Mouse (Mus musculus) gastrocnemius, postnatal 25 days (tissue): ENCODE measurements around the gene Tgfbr2. TPM values are rescaled to one million over a fixed set of nuclear protein-coding genes. Genes with fewer than 3 reads are reported as not detected.

ENCODE experiments used
- DNase-seq: peaks from one replicate; pipeline ENCODE4 v3.0.0; 2022
- total RNA-seq, 2 experiments: library from RNA; stranded (reverse); gene quantifications; 1 replicate in 1 of 2; 2 replicates in 1 of 2; pipeline ENCODE4 v1.2.3; 2021

The Tgfbr2 gene
- total RNA-seq, 2 experiments from 2014 or later = 18.8 to 20.3 TPM

DNA sequence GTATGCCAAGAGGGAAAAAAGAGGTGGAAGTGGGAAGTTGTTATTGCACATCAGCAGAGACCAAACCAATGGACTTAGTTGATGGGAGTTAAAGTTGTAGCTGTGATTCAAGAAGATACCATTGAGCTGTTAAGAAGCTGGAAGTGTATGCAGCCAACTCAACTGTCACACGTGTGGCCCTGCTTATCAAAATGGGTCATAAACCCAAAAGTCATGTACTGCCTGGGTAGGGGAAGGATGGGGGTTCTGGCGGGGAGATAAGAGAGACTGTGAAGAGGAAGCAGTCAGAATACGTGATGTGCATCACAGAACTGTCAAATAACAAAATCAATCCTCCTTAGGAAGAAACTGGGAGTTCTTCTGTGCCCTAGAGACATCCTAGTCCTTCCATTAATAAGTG is 15.1 kb downstream of the Tgfbr2 start:
- no peak for DNase-seq

DNA sequence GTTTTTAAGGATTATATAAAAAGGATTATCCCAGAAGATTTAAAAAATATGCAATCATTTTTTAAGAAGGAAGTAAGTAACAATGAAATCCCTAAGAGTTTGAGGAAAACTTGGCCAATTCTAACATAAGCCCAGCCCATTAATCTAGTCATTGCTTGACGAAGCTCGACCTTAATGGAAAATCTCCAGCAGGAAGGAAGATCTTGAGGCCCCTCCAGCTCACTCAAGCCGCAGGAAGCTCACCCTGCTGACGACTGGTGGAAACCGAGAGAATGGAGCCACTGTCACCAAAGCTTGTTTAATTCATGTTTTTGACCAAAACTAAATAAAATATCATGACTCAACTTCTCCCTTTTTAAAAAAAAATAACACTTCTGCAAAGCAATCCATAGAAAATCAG is 18.7 kb downstream of the Tgfbr2 start:
- no peak for DNase-seq

DNA sequence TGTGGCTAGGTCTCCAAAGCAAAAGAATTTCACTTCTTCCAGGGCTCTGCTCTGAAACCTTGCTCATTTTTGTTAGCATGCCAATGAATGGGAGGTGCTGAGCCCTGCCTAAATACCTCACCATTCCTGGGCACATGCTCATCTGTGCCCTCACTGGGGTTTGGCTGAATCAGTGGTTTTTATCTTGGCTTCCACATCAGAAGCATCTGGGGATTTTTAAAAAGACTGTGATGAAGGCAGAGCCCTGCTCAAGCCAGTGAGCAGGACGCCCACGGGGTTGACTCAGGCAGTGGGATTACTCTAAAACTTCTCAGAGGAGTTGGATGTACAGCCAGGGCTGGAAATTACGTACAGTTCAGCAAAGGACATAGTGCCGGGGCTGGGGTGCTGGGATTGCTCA is 22.3 kb downstream of the Tgfbr2 start:
- DNase-seq = peak; percentile 66

DNA sequence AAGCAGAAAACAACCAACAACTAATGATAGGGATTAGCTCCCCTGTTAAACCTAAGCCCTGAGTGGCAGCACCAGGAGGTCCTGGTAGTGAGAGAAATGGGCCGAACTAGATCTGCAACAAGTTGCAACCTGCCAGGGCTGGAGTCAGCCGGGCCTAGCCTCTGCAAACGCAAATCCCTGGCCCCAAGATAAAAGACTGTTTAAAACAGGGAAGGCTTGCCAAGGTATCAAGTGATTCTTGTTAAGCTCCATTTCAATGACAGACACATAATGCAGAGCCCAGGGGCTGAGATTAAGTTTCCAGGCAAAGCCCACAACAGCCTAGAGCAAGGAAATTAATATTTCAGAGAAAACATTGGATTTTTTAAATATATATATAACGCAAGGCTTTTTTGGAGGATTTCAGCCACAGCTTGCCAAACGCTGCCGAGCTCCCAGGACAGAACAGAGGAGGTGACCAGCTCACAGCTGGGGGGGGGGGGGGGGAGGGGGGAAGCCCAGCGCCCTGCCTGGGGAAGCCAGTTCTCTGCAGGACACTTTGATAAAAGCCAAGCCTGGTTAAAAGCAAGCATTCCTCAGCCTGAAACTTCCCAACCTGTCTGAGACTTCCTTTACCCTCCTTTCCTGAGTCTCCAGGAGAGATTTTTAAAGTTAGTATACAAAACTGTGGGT is 24.3 kb downstream of the Tgfbr2 start:
- no peak for DNase-seq

DNA sequence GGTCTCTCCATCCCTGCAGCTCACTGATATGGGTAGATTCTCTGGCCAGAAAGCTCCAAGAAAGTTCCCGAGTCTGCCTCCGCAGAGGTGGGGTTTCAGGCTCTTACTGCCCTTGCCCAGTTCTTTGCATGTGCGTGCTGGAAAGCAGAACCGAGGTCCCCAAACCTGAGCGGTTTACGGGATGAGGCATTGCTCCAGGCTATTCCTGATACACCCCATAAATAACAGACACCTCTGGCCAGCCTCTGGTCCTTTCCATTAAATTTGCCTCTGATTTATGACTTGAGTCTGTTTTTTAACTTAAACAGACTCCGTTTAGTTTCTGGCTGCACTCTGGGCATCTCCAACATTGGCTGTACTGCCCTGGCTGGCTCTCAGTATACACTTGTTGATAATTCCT is 26.4 kb downstream of the Tgfbr2 start:
- DNase-seq = no peak

DNA sequence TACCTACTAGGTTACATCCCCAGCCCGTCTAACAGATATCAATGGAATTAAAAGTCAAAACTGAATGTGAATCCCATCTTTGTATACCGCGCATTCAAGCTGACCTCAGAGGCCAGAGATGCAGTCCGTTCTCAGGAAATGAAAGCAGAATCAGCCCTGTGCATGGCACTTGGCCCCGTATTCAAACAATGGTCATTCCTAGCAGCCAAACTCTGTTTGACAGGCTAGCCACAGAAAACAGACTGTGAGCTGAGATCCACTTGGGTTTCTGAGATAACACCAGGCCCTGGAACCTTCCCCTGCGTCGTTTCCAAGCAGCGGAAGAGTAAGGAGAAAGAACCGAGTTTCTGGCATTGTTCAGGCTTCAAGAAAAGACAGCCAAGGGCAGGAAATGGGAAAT is 28.9 kb downstream of the Tgfbr2 start:
- no peak for DNase-seq

DNA sequence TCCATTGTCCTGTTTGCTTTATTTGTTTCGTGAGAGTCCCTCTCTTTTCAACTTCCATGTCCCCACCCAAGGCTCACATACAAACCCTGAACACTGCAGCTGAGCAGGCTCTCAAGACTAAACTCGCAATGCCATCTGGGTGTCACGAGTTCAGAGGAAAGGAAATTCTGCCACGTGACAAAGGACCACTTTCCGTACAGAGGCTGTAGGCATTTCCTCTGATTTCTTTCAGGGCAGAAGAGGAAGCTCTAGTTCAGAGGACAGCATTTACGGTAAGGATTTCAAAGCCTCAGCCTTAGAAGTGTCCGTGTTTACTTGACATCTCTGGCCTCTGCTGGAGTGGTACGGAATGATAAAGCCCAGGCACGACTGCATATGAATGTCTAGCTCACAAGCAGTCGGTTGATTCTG is 29.9 kb downstream of the Tgfbr2 start:
- DNase-seq = peak; percentile 30

DNA sequence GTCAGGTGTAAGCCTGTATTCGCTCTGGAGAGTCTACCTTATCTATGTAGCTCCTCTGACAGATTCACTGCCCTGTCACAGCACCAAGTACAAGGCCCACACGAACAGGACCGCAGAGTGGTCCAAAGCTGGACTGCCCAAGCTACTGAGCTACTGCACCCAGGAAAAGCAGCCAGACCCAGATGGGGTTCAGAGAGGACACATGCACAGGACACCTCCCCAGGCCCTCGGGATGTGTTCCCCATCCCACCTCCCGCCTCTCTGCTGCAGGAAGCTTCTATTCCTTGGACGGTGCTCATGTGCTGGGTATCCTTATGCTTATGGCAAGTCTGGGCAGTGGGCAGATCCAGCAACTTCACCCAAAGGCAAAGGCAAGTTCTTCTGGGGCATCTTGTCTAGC is 34.7 kb downstream of the Tgfbr2 start:
- no peak for DNase-seq

DNA sequence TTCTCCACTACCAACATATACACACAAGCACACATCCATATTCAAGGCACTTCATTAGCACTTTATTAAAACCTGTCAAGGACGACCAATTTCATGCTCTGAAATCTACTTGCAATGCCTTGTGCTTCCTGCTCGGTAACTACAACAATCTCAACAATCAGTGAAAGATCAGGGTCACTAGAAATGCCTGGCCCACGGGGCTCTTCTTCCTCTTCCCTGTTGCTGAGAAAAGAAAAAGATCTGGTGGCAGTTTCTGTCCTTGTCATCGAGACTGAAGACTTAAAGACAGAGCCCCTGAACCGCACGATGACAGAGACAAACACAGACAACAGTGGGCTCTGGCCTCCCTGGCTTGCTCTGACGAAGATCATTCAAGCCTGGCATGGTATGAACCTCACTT is 35.6 kb downstream of the Tgfbr2 start:
- DNase-seq = no peak

DNA sequence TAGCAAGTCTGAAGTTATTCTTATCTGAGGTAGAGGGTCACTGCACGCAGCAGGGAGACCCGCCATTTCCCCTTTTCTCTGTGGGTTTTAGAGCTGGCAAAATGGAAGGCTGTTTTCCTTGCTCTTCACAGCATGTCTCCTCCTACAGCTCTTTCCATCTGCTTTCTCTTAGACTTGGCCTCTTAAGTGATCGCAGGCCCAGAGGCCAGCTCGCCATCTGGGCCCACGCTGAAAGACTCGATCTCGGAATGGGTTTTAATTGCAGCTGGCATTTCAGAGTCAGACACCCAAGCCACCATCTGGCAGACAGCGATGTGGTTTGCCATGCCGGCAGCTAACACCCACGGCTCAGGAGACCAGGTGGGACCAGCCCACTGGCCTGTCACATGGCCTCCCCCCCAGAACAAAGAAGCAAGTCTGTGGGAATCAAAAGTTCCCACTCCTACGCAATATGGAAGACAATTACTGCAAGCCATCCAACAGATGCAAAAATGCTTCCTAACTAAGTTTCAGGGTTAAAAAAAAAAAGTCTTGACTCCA is 36.5 kb downstream of the Tgfbr2 start:
- DNase-seq = peak; percentile 42

DNA sequence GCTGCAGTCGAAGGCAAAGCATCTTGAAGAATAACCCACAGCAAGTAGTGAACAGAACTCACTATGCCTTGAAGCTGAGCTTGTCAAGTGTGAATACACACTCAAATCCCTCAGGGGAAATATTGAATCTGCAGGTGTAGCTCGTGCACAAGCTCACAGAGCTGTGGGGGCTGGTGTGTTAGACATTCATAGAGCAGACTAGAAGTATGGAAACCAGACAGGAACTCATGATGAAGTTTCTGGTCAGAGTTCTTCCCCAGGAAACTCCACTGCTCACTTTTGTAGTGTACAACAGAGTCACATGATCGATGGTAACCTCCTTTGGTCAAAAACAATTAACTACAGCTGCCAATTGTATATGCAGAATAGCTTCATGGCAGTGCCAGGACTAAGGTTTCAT is 37.5 kb downstream of the Tgfbr2 start:
- DNase-seq = no peak

DNA sequence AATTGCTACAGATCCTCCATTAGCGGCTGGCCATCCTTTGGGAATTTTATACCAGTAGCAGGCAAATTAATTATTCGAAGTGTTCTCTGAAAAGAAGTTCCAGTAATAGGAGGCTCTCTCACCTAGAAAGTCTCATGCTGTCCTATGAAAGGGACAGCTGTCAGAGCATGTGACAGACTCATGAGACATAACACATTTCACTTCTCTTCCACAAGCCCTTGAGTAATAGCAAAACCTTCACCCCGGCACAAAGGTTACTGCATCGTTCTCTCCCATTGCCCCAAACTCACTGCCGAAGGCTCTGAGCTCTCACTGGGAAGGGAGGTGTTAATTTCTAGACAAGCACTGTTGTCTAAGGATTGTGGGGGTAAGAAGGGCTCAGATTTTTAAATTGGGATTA is 38.3 kb downstream of the Tgfbr2 start:
- DNase-seq = no peak

DNA sequence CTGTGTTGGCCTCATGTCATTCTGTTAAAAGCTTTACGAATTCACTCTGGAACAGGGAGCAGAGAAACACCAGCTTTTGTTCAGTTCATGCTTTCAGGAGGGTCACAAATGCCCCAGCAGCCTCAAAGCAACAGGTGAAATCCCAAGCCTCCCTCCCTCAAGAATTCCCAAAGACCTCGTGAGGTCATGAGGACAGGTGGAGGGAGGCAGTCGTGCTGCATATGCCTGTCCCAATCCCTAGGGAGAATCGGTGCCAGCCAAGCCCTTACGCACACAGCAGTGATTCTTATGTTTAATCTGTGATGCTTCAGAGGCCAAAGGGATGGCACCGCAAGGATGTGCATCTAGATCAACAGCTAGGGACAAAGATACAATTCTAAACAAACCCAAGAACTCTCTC is 39.0 kb downstream of the Tgfbr2 start:
- DNase-seq = no peak

DNA sequence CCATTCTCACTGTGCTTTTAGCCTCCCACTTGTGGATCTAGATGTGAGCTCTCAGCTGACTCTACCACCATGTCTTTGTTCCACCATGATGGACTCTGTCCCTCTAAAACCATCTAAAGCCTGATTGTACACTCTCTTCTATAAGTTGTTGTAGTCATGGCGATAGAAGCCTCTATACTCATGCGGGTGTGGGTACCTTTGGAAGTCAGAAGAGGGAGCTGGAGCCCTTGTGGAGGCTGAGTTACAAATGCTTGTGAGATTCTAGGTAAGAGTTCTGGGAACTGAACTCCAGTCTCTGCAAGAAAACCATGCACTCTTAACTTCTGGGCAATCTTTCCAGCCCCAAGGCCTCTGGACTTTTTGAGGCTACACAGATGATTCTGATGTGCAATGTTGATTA is 40.7 kb downstream of the Tgfbr2 start:
- DNase-seq = no peak

DNA sequence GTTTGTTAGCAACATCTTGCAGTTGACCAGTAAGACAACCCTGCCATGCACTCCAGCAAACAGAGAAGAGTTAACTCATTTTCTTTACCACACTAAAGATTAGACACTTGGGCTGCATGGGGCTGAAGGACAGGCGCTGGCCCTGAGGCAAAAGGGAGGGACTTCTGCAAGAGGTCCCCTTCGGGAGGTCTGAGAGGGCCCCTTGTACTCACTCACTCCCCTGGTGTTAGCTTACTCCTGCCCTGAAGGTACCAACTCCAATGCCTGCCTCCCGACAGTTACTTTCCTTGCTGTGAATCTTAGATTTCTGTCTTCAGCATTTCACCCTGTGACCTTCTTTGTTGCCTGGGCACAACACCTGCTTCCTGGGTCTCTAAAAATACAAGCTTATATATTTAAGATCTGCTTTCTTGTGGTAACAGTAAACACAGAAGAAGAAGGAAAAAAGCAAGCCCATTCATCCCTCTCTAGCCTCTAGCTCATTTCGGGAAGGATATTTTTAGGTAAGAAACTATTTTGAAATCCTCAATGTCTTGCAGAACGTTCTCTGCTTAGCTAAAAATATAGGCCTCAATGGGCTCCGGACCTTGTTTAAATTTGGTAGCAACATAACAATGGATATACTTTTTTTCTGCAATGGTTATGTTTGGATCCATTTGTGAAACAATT is 41.7 kb downstream of the Tgfbr2 start:
- no peak for DNase-seq

DNA sequence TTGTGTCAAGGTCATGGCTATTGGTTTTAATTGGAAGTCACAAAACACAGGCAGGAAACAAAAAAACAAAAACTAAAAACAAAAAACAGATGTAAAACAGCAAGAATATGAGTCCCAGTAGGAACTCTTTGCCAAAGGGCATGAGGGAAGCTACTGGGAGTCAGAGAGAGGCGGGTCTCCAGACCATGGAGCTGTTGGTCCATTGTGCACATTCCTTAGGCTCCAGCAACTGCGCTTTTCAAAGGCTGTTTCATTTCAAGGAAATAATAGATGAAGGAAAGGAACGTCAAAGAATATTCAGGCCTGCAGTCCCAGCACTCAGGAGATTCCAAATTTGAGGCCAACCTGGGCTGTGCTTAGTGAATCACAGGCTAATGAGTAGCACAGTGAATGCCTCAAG is 46.3 kb downstream of the Tgfbr2 start:
- DNase-seq = no peak

DNA sequence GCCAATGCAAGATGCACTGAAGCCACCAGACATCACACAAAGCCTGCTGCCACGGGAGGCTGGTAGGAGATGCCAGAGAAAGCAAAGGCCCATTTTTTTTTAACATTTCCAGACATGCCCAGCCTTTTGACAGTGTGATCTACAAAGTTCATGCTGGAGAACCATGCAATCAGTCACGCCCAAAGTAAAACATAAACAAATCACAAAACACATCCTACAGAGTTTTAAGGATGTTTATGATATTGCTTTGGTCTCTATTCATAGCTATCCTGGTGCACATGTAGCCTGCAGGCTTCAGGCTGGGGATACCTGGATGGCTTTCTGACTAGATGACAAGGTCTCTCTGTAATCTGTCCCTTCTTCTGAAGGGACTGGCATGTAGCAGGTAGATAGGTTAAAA is 46.8 kb downstream of the Tgfbr2 start:
- DNase-seq = no peak

DNA sequence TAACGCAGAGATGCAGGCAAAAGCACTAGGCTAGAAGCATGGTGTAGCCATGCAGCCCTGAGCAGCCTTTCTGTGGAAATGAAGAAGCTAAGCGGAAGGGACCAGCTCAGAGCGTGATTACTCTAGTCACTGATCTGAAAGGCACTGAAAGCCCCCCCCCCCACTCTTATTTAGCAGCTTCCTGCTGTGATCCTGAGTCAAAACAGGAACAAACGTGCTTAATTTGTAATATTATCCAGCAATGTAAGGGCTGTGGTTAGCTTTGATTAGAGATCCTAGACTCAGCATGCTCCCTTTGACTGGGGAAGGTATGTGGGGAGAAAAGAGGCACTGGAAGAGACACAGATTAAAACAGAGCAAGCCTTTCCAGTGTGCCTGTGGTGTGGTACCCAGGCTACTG is 48.7 kb downstream of the Tgfbr2 start:
- DNase-seq = no peak

DNA sequence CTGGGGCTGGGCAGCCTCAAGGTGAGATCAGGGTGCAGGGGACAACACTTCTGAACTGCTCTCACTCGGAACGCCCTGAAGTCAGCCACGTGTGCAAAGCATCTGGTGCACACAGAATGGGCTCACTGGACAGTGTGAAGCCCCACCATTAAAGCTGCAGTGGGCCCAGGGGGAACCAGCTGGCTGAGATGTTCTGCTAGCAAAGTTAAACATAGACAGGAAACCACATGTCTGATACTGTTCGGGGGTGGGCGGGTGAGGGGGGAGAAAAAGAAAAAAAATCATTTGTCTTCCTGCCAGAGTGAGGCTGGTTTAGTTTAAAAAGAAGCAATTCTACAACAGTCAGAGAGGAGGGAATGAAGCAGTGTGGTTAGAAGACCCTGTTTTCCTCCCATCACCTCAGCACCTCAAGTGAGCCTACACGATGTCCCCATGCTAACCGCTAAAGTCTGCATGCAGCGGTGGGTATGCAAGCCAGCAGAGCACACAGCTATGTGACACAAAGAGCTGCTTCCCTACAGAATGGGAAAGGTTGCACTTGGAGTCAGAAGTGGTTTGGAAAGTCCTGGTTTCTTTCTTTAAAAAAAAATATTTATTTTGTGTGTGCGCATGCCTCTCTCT is 52.1 kb downstream of the Tgfbr2 start:
- no peak for DNase-seq

DNA sequence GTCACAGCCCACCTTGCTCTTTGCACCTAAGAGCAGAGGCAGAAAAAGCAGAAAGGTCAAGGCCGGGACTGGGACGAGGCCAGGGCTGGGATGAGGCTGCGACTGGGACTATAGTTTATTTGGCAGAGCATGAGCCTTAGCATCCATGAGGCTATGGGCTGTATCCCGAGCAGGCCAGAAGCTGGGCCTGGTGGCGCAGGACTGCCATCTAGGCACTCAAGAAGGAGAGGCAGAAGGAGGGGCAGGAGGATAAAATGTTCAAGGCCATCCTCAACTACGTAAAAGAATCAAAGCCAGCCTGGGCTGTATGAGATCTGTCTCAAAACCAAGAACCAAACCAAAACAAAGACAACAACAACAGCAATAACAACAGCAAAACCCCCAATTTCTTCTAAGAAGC is 52.6 kb downstream of the Tgfbr2 start:
- DNase-seq = no peak

DNA sequence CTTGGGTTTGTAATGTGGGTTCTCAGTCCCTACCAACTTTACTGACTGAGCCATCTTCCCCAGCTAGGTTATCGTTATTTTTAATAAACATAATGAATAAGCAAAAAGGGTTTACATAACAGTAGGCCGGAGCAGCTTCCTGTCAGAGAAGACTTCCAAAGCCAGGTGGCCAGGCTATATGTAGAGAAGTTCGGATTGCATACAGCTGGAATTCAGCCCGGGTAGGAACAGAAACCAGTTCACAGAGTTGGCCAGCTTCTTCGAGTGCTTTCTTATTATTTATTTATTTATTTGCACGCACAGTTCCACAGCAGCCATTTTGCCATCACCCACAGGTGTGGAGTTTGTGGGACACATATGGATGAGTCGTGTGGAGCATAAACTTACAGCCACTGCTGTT is 53.7 kb downstream of the Tgfbr2 start:
- no peak for DNase-seq

DNA sequence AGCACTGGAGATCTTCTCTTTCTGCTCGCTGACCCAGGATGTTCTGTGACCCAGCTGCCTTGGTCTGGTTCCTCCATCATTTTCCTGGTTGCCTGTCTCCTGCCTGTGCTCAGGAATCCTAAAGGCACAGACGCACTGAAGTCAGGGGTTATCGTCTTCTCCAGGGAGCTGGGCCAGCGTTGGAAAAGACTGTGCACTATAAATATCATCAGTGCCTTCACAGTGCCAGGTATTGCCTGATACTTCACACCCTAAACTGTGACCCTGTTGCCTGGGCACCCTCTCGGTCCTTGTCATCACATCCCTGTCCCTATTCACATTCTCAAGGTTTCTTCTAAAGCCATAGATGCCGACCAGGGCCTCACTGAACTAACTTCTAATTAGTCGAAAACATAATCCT is 55.2 kb downstream of the Tgfbr2 start:
- peak; percentile 35 for DNase-seq

DNA sequence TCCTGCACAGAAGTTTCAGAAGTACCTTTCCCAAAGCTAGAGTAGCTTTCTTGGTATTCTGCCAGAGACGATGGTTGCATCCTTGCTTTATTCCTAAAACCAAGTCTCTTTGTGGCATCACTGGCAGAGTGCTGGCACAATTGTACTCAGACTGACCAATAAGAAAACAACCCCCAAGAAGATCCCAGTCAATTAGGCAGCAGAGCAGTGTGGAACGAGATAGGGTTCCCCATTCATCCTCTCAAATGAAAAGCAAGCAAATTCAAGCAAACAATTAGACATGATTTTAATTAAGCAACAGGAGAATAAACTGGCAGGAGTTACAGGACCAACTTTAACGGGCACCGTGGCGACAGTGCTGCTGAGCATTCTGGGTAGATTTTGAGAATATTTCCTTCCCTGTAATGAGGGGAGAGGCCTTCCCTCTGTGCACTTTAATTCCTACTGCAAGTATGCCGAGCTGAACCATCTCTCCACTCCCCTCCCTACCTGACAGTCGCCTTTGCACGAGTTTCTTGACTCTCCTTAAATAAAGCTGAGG is 56.8 kb downstream of the Tgfbr2 start:
- DNase-seq = no peak
